Mouse (Mus musculus) adrenal gland, postnatal 0 days (tissue): ENCODE measurements around the gene Slc35a2. TPM values are rescaled to one million over a fixed set of nuclear protein-coding genes. Genes with fewer than 3 reads are reported as not detected.

Experiments used
- polyA plus RNA-seq: library from polyadenylated mRNA; unstranded; fragments of >200 nt; fragmentation: Nextera tagmentation; extraction: Ambion mirVana; gene quantifications from 2 replicates; pipeline ENCODE4 v1.2.1, GENCODE M21; 2015

Gene Slc35a2
- polyA plus RNA-seq = 20.8 and 30.2 TPM in 2 replicates

DNA sequence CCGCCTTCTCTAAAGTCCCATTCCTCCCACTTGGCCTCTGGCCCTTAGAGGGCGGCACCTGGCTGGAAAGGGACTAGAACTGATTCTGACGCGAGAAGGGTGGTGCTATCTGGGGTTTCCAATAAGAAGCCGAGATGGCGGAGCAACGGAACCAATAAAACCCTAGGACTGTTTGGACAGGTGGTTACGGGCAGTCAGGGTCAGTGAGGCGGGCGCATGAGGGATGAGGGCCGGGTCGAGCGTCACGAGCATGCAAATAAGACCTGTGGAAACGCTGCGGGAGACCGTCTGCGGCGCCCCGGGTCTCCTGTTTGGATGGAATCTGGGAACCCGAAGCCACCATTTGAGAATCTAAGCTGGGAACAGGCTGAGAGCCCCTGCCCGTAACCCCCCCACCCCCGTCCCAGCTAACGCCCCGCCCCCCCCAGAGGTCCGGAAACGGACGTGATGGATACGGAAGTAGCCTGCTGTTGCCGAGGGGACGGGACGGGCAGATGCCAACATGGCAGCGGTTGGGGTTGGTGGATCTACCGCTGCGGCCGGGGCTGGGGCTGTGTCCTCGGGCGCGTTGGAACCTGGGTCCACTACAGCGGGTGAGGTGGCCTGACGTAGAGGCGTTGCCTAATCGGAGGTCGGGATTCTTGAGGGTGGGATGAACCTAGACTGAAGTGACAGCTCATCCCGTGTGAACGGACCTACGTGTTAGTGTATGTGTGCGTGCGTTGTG, at the start of gene Slc35a2:
Slc35a2 (plus strand) TSS at position 188 of the 727 bp plus-strand sequence.

DNA sequence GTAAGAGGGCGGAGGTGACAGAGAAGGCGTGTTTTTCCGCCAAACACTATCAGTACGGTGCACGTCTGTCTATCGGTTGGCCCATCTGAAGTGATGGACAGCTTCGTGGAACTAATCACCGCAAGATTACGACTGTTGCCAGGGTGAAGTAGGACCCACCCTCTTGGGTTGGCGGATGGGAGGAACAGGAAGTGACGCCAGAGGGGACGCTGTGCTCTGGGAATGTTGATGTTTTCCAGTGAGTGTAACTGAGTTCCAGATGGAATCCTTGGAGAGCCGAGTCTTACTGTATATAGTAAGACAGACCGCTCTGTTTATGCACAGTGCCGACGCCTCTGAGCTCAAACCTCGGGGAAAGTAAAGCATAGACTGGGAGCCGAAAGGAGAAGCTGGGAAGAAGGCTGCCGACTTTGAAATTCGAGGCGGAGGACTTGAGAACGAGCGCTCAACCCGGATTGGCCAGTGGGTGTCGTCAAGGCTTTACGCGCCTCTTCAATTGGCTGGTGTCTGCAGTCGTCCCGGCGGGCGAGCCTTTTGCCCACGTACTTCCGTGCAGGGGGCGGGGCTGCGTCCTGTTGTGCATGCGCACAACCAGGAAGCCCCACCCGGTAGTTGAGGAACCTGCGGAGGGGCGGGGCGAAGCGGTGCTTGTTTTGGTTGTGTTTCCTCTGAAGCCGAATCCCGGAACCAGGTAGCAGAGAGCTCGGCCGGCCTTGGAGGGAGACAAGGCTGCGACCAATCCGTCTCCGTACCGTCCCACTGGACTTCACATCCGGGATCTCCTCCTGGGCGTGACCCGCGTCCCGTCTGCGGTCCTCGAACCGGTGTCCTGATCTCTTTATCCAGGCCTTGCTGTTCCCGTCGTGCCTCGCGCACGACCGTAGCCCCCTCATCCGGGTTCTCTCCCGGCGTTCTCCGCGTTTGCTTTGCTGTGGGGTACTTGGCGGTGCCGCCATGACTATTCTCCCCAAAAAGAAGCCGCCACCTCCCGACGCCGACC, 42.4 kb upstream of the Slc35a2 start, which contains the start of gene Otud5:
Otud5 (plus strand) TSS at position 202 of the 1,000 bp plus-strand sequence.

DNA sequence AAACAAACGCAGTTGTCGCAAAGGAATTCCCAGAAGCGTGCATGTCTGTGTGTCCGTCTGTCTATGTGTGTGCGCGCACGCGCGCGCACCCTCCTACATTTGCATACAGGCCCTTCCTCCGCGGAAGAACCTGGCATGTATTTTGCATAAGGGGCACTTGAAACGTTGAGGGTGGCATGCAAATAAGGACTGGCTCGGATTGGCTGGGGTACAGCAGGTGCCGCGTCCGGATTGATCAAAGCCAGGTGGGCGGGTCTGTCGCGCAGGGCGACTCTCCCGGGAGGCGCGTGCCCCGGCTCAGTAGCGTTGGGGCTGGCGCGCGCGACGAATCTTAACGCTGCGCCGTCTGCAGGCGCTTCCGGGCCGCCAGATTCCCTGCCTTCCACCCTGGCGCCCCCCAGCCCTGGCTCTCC, 5.8 kb upstream of the Slc35a2 start, which contains the start of gene Pim2:
Pim2 (plus strand) TSS at position 256 of the 413 bp plus-strand sequence.

GRCm38 (mm10) chrX:7898880-7899874, 15.3 kb downstream of the Slc35a2 start, which contains the start of the genes Pqbp1 and Timm17b:
TSS of gene Pqbp1 (minus strand) at chrX:7899269.
TSS of gene Timm17b (plus strand) at chrX:7899357.

DNA sequence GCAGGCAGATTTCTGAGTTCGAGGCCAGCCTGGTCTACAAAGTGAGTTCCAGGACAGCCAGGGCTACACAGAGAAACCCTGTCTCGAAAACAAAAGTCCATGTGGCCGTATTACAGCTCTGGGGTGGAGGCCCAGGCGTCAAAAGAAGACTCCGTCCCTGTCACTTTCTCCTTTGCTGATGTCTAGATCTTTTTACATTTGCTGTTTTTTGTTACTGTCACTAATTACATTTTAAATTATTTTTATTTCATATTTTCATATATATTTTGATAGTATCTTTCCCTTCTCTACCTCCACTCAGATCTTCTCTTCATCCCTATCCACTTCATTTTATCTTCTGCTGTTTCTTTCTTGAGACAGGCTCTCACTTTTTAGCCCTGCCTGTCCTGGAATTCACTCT, 23.9 kb downstream of the Slc35a2 start, which contains the start of gene Gm10491:
Gm10491 (minus strand) TSS at position 101 of the 400 bp plus-strand sequence.

DNA sequence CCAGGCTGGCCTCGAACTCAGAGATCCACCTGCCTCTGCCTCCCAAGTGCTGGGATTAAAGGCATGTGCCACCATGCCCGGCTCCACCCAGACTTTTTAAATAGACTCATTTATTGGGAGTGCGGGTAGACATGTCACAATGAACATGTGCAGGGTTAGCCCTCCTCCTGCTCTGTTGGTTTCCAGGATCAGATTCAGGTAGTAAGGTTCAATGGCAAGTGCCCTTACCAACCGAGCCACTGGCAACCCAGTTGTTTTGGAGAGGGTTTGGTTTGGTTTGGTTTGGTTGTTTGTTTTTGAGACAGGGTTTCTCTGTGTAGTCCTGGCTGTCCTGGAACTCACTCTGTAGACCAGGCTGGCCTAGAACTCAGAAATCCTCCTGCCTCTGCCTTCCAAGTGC, 25.4 kb downstream of the Slc35a2 start, which contains the start of gene Gm10490:
Gm10490 (plus strand) TSS at position 301 of the 400 bp plus-strand sequence.

GRCm38 (mm10) chrX:7919601-7920383, 36.0 kb downstream of the Slc35a2 start, which contains the start of gene Pcsk1n:
TSS of gene Pcsk1n (plus strand) at chrX:7919822.

DNA sequence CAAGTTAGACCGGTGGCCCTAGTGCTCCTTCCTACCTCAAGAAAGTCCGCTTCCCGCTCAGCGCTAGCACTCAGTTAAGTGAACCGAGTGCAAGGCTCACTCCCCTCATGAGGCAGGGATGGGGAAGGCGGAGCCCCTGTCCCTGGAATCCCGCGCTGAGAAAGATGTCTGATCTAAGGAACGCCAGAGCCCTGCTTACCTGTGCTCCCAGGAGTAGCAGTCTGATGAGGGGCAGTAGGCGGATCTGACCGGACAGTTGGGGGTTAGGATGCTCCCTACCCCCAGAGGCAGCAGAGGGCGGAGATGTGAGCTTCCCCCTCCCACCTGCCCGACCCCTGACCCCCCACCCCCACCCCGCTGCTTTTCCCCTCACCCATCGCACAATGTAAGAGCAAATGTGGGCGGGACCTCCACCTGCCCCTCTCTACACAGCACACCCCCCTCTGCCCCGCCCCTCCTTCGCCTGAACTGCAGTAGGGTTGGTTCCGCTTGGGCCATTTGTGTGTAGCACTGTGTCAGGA, 44.5 kb downstream of the Slc35a2 start, which contains the start of gene Eras:
Eras (minus strand) TSS at position 338 of the 521 bp plus-strand sequence.

Other genes starting within 250 kb of the Slc35a2 start
- gene Syp, start 245.6 kb upstream of the Slc35a2 start, polyA plus RNA-seq = 29.4 and 43.0 TPM in 2 replicates
- gene Prickle3, start 226.8 kb upstream of the Slc35a2 start, polyA plus RNA-seq = 6.0 and 7.0 TPM in 2 replicates
- gene Plp2, start 212.6 kb upstream of the Slc35a2 start, polyA plus RNA-seq = 104 and 112 TPM in 2 replicates
- gene Magix, start 202.8 kb upstream of the Slc35a2 start, polyA plus RNA-seq = 0.30 and 0.63 TPM in 2 replicates
- 21.6 and 34.4 TPM in 2 replicates for gene Gpkow, start 186.9 kb upstream of the Slc35a2 start, polyA plus RNA-seq
- gene Wdr45, start 169.7 kb upstream of the Slc35a2 start, polyA plus RNA-seq = 63.2 and 88.4 TPM in 2 replicates
- 0.29 and 0.43 TPM in 2 replicates for gene Gm45208, start 161.8 kb upstream of the Slc35a2 start, polyA plus RNA-seq
- gene Praf2, start 155.6 kb upstream of the Slc35a2 start, polyA plus RNA-seq = 25.9 and 43.7 TPM in 2 replicates
- gene Ccdc120, start 133.1 kb upstream of the Slc35a2 start, polyA plus RNA-seq = 6.9 and 7.3 TPM in 2 replicates
- gene Tfe3, start 121.5 kb upstream of the Slc35a2 start, polyA plus RNA-seq = 20.3 and 26.3 TPM in 2 replicates
- 26.0 and 30.5 TPM in 2 replicates for gene Gripap1, start 94.3 kb upstream of the Slc35a2 start, polyA plus RNA-seq
- gene Kcnd1, start 61.7 kb upstream of the Slc35a2 start, polyA plus RNA-seq = 1.8 and 2.8 TPM in 2 replicates
- 37.5 and 39.6 TPM in 2 replicates for gene Otud5, start 42.7 kb upstream of the Slc35a2 start, polyA plus RNA-seq
- gene Pim2, start 5.8 kb upstream of the Slc35a2 start, polyA plus RNA-seq = 5.9 and 7.2 TPM in 2 replicates
- gene Pqbp1, start 15.2 kb downstream of the Slc35a2 start, polyA plus RNA-seq = 117 and 159 TPM in 2 replicates
- gene Timm17b, start 15.3 kb downstream of the Slc35a2 start, polyA plus RNA-seq = 156 and 183 TPM in 2 replicates
- not detected in 2 replicates for gene Gm10491, start 23.8 kb downstream of the Slc35a2 start, polyA plus RNA-seq
- gene Gm10490, start 25.5 kb downstream of the Slc35a2 start, polyA plus RNA-seq = not detected in 2 replicates
- gene Pcsk1n, start 35.8 kb downstream of the Slc35a2 start, polyA plus RNA-seq = 100 and 170 TPM in 2 replicates
- gene Eras, start 44.6 kb downstream of the Slc35a2 start, polyA plus RNA-seq = not detected in 2 replicates
- gene Hdac6, start 63.9 kb downstream of the Slc35a2 start, polyA plus RNA-seq = 10.8 and 15.4 TPM in 2 replicates
- 2.4 and 5.5 TPM in 2 replicates for gene Gata1, start 94.0 kb downstream of the Slc35a2 start, polyA plus RNA-seq
- gene Glod5, start 134.5 kb downstream of the Slc35a2 start, polyA plus RNA-seq = 0.21 TPM in 1 of 2 replicates, not detected in the other
- gene Suv39h1, start 190.7 kb downstream of the Slc35a2 start, polyA plus RNA-seq = 14.9 and 17.8 TPM in 2 replicates
- gene Was, start 206.5 kb downstream of the Slc35a2 start, polyA plus RNA-seq = 0.55 and 0.75 TPM in 2 replicates
- 16.7 and 20.3 TPM in 2 replicates for gene Wdr13, start 248.9 kb downstream of the Slc35a2 start, polyA plus RNA-seq